9 mouse cellular contexts compared by ENCODE assay signal in genomic region chr2:28536166-28536565, GRCm38 (mm10). TPM values are rescaled to one million over a fixed set of nuclear protein-coding genes. Genes with fewer than 3 reads are reported as not detected.
DNase-seq lines count a peak whose midpoint lies in the region; ATAC-seq and TF ChIP-seq lines count a peak whose summit lies in the region.
"Had no signal": no experiment of that assay in that cellular context is flagged by ENCODE, and none has a peak within 500 bp of the region (broad histone marks: within the 10 kb centered on the region; RNA-seq: fewer than 3 reads in every experiment).

No protein-coding gene starts in this region.

- DNase-seq in lung, embryonic 14.5 days: peak; percentile 81
- no peak for DNase-seq in lung, adult 2 months
- peak; percentile 56 for DNase-seq in induced T-regulatory cell, adult 2 months (ENCODE audit: low read depth)
- no peak for DNase-seq in thymus, postnatal 14 days
- no peak for DNase-seq in natural killer cell, adult 2 months (ENCODE audit: low spot score in 2 of 2)

- H3K9me3 ChIP-seq in lung, embryonic 14.5 days (ENCODE audit: low read depth, low read length): no peaks in the 10 kb centered on the region
- no peaks in the 10 kb centered on the region for H3K9me3 ChIP-seq in forebrain, embryonic 13.5 days (replicated peaks)
- no peaks in the 10 kb centered on the region for H3K9me3 ChIP-seq in neural tube, embryonic 15.5 days (replicated peaks)

- no peak for TF ChIP-seq POLR2A in lung, adult 2 months (IDR thresholded peaks at IDR 0.05; ENCODE audit: borderline replicate concordance, extremely low read depth, low read depth, low read length)

- no peak overlapping the region for H3K9ac ChIP-seq in lung, embryonic 14.5 days
- H3K9ac ChIP-seq in forebrain, embryonic 13.5 days: peak overlapping the region; percentile 77
- H3K9ac ChIP-seq in neural tube, embryonic 15.5 days (replicated peaks): no peak overlapping the region

- peak overlapping the region; percentile 37; the same call in 1 of the 2 replicates for H3K27ac ChIP-seq in lung, embryonic 14.5 days (ENCODE audit: low read depth)
- H3K27ac ChIP-seq in forebrain, embryonic 13.5 days: peak overlapping the region; percentile 76
- H3K27ac ChIP-seq in neural tube, embryonic 15.5 days (replicated peaks): no peak overlapping the region

- peak overlapping the region; percentile 77 for H3K4me2 ChIP-seq in lung, embryonic 14.5 days
- peak overlapping the region; percentile 88 for H3K4me2 ChIP-seq in forebrain, embryonic 13.5 days
- 0 out of 2 replicates have a peak overlapping the region, but pooled peaks have one; percentile 80 for H3K4me2 ChIP-seq in neural tube, embryonic 15.5 days

- no peaks in the 10 kb centered on the region for H3K27me3 ChIP-seq in lung, embryonic 14.5 days (ENCODE audit: insufficient read depth, low read length)
- H3K27me3 ChIP-seq in forebrain, embryonic 13.5 days: no peaks in the 10 kb centered on the region; the same call in 1 of the 2 replicates
- no peaks in the 10 kb centered on the region for H3K27me3 ChIP-seq in neural tube, embryonic 15.5 days (replicated peaks)

- no peak overlapping the region for H3K4me3 ChIP-seq in lung, embryonic 14.5 days (ENCODE audit: low read depth, low read length)
- no peak overlapping the region for H3K4me3 ChIP-seq in lung, adult 2 months (replicated peaks; ENCODE audit: extremely low read depth, low read depth, low read length)
- H3K4me3 ChIP-seq in forebrain, embryonic 13.5 days: no peak overlapping the region
- H3K4me3 ChIP-seq in neural tube, embryonic 15.5 days (replicated peaks): no peak overlapping the region

- H3K36me3 ChIP-seq in lung, embryonic 14.5 days (ENCODE audit: insufficient read depth): no peaks in the 10 kb centered on the region
- no peaks in the 10 kb centered on the region for H3K36me3 ChIP-seq in forebrain, embryonic 13.5 days (ENCODE audit: poor library complexity, severe bottlenecking)
- 0 out of 2 replicates have a peak, but pooled peaks cover 2% of the 10 kb centered on the region for H3K36me3 ChIP-seq in neural tube, embryonic 15.5 days

- ATAC-seq in lung, embryonic 14.5 days (ENCODE audit: insufficient read depth): peak; percentile 14; the same call in 1 of the 2 replicates
- ATAC-seq in forebrain, embryonic 13.5 days: no peak
- ATAC-seq in neural tube, embryonic 15.5 days (ENCODE audit: low FRiP score): no peak
- ATAC-seq in megakaryocyte progenitor cell, adult 5-6 weeks (replicated peaks; ENCODE audit: poor library complexity): no peak

- WGBS in lung, embryonic 14.5 days: 34% methylated on average over 4 of the region's 4 CpGs
- 38% methylated on average over 4 of the region's 4 CpGs for whole genome bisulfite sequencing in lung, adult 2 months
- WGBS in forebrain, embryonic 13.5 days: 79% methylated on average over 4 of the region's 4 CpGs
- WGBS in neural tube, embryonic 15.5 days: 70% methylated on average over 4 of the region's 4 CpGs

- TF ChIP-seq CTCF in lung, embryonic 14.5 days (IDR thresholded peaks at IDR 0.05; ENCODE audit: low read depth): no peak
- no peak for TF ChIP-seq CTCF in lung, adult 2 months (IDR thresholded peaks at IDR 0.05; ENCODE audit: insufficient read depth, low read length)

- H3K4me1 ChIP-seq in lung, embryonic 14.5 days (ENCODE audit: insufficient read depth): peaks cover 36% of the 10 kb centered on the region
- peaks cover 19% of the 10 kb centered on the region for H3K4me1 ChIP-seq in lung, adult 2 months (ENCODE audit: control insufficient read depth, insufficient read depth, low read length)
- peaks cover 97% of the 10 kb centered on the region for H3K4me1 ChIP-seq in forebrain, embryonic 13.5 days
- H3K4me1 ChIP-seq in neural tube, embryonic 15.5 days: peaks cover 95% of the 10 kb centered on the region

RNA-seq across cellular contexts. Expression of gene Ralgds, which starts 23.2 kb away (rescaled TPM):
- 34.3 and 34.7 TPM in 2 replicates for polyA plus RNA-seq in lung, embryonic 14.5 days (2014; fragmentation: Nextera tagmentation; extraction: Ambion mirVana)
- polyA plus RNA-seq in lung, adult 2 months (2012; rRNA removed): 83.5 and 84.1 TPM in 2 replicates
- 50.9 and 53.6 TPM in 2 replicates for polyA plus RNA-seq in forebrain, embryonic 13.5 days (2015; fragmentation: Nextera tagmentation; extraction: Ambion mirVana)
- 64.7 and 70.4 TPM in 2 replicates for polyA plus RNA-seq in neural tube, embryonic 15.5 days (2015; fragmentation: Nextera tagmentation; extraction: Ambion mirVana)
- 3.4 and 7.4 TPM in 2 replicates for total RNA-seq in megakaryocyte progenitor cell, adult 5-6 weeks (2015)
- 3.2 and 3.3 TPM in 2 replicates for total RNA-seq in megakaryocyte progenitor cell, adult 5-6 weeks (2017)

RNA-seq across cellular contexts. Expression of gene Cel, which starts 27.0 kb away (rescaled TPM):
- polyA plus RNA-seq in lung, embryonic 14.5 days (2014; fragmentation: Nextera tagmentation; extraction: Ambion mirVana): not detected in 2 replicates
- polyA plus RNA-seq in lung, adult 2 months (2012; rRNA removed): 0.12 and 3.3 TPM in 2 replicates
- 0.14 TPM in 1 of 2 replicates, not detected in the other for polyA plus RNA-seq in forebrain, embryonic 13.5 days (2015; fragmentation: Nextera tagmentation; extraction: Ambion mirVana)
- 0.09 and 3.3 TPM in 2 replicates for polyA plus RNA-seq in neural tube, embryonic 15.5 days (2015; fragmentation: Nextera tagmentation; extraction: Ambion mirVana)
- total RNA-seq in megakaryocyte progenitor cell, adult 5-6 weeks (2015): not detected in 2 replicates
- not detected in 2 replicates for total RNA-seq in megakaryocyte progenitor cell, adult 5-6 weeks (2017)
- total RNA-seq: layer of hippocampus, adult 18-20 months had no signal

RNA-seq across cellular contexts. Expression of gene Gm10134, which starts 30.3 kb away (rescaled TPM):
- polyA plus RNA-seq in lung, embryonic 14.5 days (2014; fragmentation: Nextera tagmentation; extraction: Ambion mirVana): 1.2 and 2.4 TPM in 2 replicates
- 1.1 TPM in 2 replicates for polyA plus RNA-seq in lung, adult 2 months (2012; rRNA removed)
- 0.53 and 0.76 TPM in 2 replicates for polyA plus RNA-seq in forebrain, embryonic 13.5 days (2015; fragmentation: Nextera tagmentation; extraction: Ambion mirVana)
- polyA plus RNA-seq in neural tube, embryonic 15.5 days (2015; fragmentation: Nextera tagmentation; extraction: Ambion mirVana): 2.1 and 3.5 TPM in 2 replicates
- not detected in 2 replicates for total RNA-seq in megakaryocyte progenitor cell, adult 5-6 weeks (2015)
- total RNA-seq in megakaryocyte progenitor cell, adult 5-6 weeks (2017): not detected in 2 replicates

RNA-seq across cellular contexts. Expression of gene Gbgt1, which starts 39.5 kb away (rescaled TPM):
- polyA plus RNA-seq in lung, embryonic 14.5 days (2014; fragmentation: Nextera tagmentation; extraction: Ambion mirVana): 0.41 and 0.76 TPM in 2 replicates
- 5.1 and 5.6 TPM in 2 replicates for polyA plus RNA-seq in lung, adult 2 months (2012; rRNA removed)
- 0.43 TPM in 1 of 2 replicates, not detected in the other for polyA plus RNA-seq in forebrain, embryonic 13.5 days (2015; fragmentation: Nextera tagmentation; extraction: Ambion mirVana)
- polyA plus RNA-seq in neural tube, embryonic 15.5 days (2015; fragmentation: Nextera tagmentation; extraction: Ambion mirVana): 1.2 and 2.1 TPM in 2 replicates
- total RNA-seq in megakaryocyte progenitor cell, adult 5-6 weeks (2015): not detected in 2 replicates
- total RNA-seq in megakaryocyte progenitor cell, adult 5-6 weeks (2017): not detected in 2 replicates

RNA-seq across cellular contexts. Expression of gene Gtf3c5, which starts 47.4 kb away (rescaled TPM):
- polyA plus RNA-seq in lung, embryonic 14.5 days (2014; fragmentation: Nextera tagmentation; extraction: Ambion mirVana): 33.9 and 41.9 TPM in 2 replicates
- 21.6 and 27.3 TPM in 2 replicates for polyA plus RNA-seq in lung, adult 2 months (2012; rRNA removed)
- polyA plus RNA-seq in forebrain, embryonic 13.5 days (2015; fragmentation: Nextera tagmentation; extraction: Ambion mirVana): 40.7 and 48.2 TPM in 2 replicates
- 37.2 and 40.1 TPM in 2 replicates for polyA plus RNA-seq in neural tube, embryonic 15.5 days (2015; fragmentation: Nextera tagmentation; extraction: Ambion mirVana)
- total RNA-seq in megakaryocyte progenitor cell, adult 5-6 weeks (2015): 16.2 and 19.1 TPM in 2 replicates
- 11.0 and 13.0 TPM in 2 replicates for total RNA-seq in megakaryocyte progenitor cell, adult 5-6 weeks (2017)

Comparison
In these comparisons a context has a peak if more than half of its experiments do, and no peak if none do; other contexts are left out.
1. DNase-seq: peak in lung, embryonic 14.5 days (single experiment) and induced T-regulatory cell, adult 2 months (single experiment); none in lung, adult 2 months (single experiment), thymus, postnatal 14 days (single experiment) and natural killer cell, adult 2 months (0 of 2).
2. Peak in every context shown above with its lines, with median percentiles within 50 percentile points of each other: H3K4me2 ChIP-seq.